Mouse (Mus musculus) liver, embryonic 14.5 days (tissue): ENCODE results near the gene Cacnb4.

Source experiments
- CTCF ChIP-seq: IDR thresholded peaks from 2 replicates; pipeline ENCODE4 v1.5.1; 2016; ENCODE audit warnings: antibody characterized with exemption, low read depth, control low read depth
- EP300 ChIP-seq: IDR thresholded peaks from 2 replicates; pipeline ENCODE4 v1.6.1; 2016; ENCODE audit warnings: antibody characterized with exemption, low read depth

GRCm38 (mm10) chr2:52670733-52671132, 5.9 kb downstream of the Cacnb4 start:
- TF ChIP-seq EP300 (no peak), CTCF (no peak)
